In genomic region chr1:38606741-38607140, GRCm38 (mm10) we compare ENCODE assay signal across 9 mouse cellular contexts. TPM values are rescaled to one million over a fixed set of nuclear protein-coding genes. Genes with fewer than 3 reads are reported as not detected.
DNase-seq lines count a peak whose midpoint lies in the region; ATAC-seq and TF ChIP-seq lines count a peak whose summit lies in the region.
"Had no signal": no experiment of that assay in that cellular context is flagged by ENCODE, and none has a peak within 500 bp of the region (broad histone marks: within the 10 kb centered on the region; RNA-seq: fewer than 3 reads in every experiment).

No protein-coding gene starts in this region.

- H3K4me1 ChIP-seq in forebrain, postnatal 0 days (ENCODE audit: insufficient read depth): peaks cover 7% of the 10 kb centered on the region
- peaks cover 41% of the 10 kb centered on the region for H3K4me1 ChIP-seq in limb, embryonic 15.5 days
- H3K4me1 ChIP-seq in kidney, adult 2 months (ENCODE audit: control insufficient read depth, insufficient read depth, low read length): no peaks in the 10 kb centered on the region
- H3K4me1 ChIP-seq: intestine, embryonic 15.5 days had no signal

- no peaks in the 10 kb centered on the region for H3K27me3 ChIP-seq in forebrain, postnatal 0 days (ENCODE audit: insufficient read depth, low read length)
- no peaks in the 10 kb centered on the region for H3K27me3 ChIP-seq in limb, embryonic 15.5 days
- no peaks in the 10 kb centered on the region for H3K27me3 ChIP-seq in kidney, adult 2 months (replicated peaks; ENCODE audit: control insufficient read depth, insufficient read depth, low read length)
- H3K27me3 ChIP-seq: intestine, embryonic 15.5 days had no signal

- H3K9ac ChIP-seq in forebrain, postnatal 0 days: no peak overlapping the region; the same call in 1 of the 2 replicates
- H3K9ac ChIP-seq in limb, embryonic 15.5 days: no peak overlapping the region
- H3K9ac ChIP-seq: intestine, embryonic 15.5 days had no signal

- no peaks in the 10 kb centered on the region for H3K9me3 ChIP-seq in forebrain, postnatal 0 days (ENCODE audit: low read length)
- H3K9me3 ChIP-seq in limb, embryonic 15.5 days: no peaks in the 10 kb centered on the region
- H3K9me3 ChIP-seq: intestine, embryonic 15.5 days had no signal

- H3K4me2 ChIP-seq in forebrain, postnatal 0 days (ENCODE audit: low read depth): no peak overlapping the region
- H3K4me2 ChIP-seq in limb, embryonic 15.5 days: no peak overlapping the region
- H3K4me2 ChIP-seq: intestine, embryonic 15.5 days had no signal

- peak; percentile 45; the same call in 1 of the 2 replicates for ATAC-seq in forebrain, postnatal 0 days
- ATAC-seq in limb, embryonic 15.5 days (ENCODE audit: insufficient number of reproducible peaks, low FRiP score, low TSS enrichment, low read depth): no peak
- ATAC-seq: intestine, embryonic 15.5 days had no signal

- no peak overlapping the region for H3K4me3 ChIP-seq in forebrain, postnatal 0 days (ENCODE audit: low read depth, low read length)
- H3K4me3 ChIP-seq in limb, embryonic 15.5 days: no peak overlapping the region
- no peak overlapping the region for H3K4me3 ChIP-seq in kidney, adult 2 months (ENCODE audit: insufficient read depth, low read depth, low read length)
- H3K4me3 ChIP-seq: intestine, embryonic 15.5 days had no signal

- peak; percentile 19 to 20 for DNase-seq in cerebellum, postnatal 25 days
- DNase-seq in cerebellum, adult 18-20 months: no peak
- no peak for DNase-seq in forebrain, postnatal 0 days
- DNase-seq in retina, embryonic 14.5 days (ENCODE audit: low spot score): peak; percentile 40
- DNase-seq in ovary, postnatal 14 days (ENCODE audit: low spot score): no peak
- DNase-seq in adrenal gland, adult (ENCODE audit: inconsistent age in 2 of 2, low spot score in 1 of 2): no peak
- DNase-seq in kidney, adult 2 months: no peak

- WGBS in forebrain, postnatal 0 days: 16% methylated on average over 4 of the region's 4 CpGs
- 23% methylated on average over 4 of the region's 4 CpGs for WGBS in limb, embryonic 15.5 days
- 80% methylated on average over 4 of the region's 4 CpGs for WGBS in kidney, adult 2 months

- H3K27ac ChIP-seq in forebrain, postnatal 0 days (ENCODE audit: low read depth, low read length): no peak overlapping the region
- H3K27ac ChIP-seq in limb, embryonic 15.5 days: peak overlapping the region; percentile 54
- no peak overlapping the region for H3K27ac ChIP-seq in kidney, adult 2 months (ENCODE audit: insufficient read depth, low read depth, low read length)
- H3K27ac ChIP-seq: intestine, embryonic 15.5 days had no signal

- no peaks in the 10 kb centered on the region for H3K36me3 ChIP-seq in forebrain, postnatal 0 days (ENCODE audit: insufficient read depth)
- H3K36me3 ChIP-seq in limb, embryonic 15.5 days: no peaks in the 10 kb centered on the region
- no peaks in the 10 kb centered on the region for H3K36me3 ChIP-seq in kidney, adult 2 months (ENCODE audit: control insufficient read depth, insufficient read depth, low read length)
- H3K36me3 ChIP-seq: intestine, embryonic 15.5 days had no signal

- TF ChIP-seq CTCF in forebrain, postnatal 0 days (IDR thresholded peaks at IDR 0.05; ENCODE audit: low read depth): no peak
- TF ChIP-seq CTCF in kidney, adult 2 months (conservative IDR thresholded peaks at IDR 0.05; ENCODE audit: insufficient read depth, insufficient read length, low read depth, low read length): no peak

- no peak for TF ChIP-seq POLR2A in kidney, adult 2 months (IDR thresholded peaks at IDR 0.05; ENCODE audit: low read depth, low read length)

RNA-seq across cellular contexts. Expression of gene Aff3, which starts 58.0 kb away (rescaled TPM):
- total RNA-seq in forebrain, postnatal 0 days (2014; rRNA removed): 85.1 and 102 TPM in 2 replicates
- 20.6 and 21.8 TPM in 2 replicates for polyA plus RNA-seq in forebrain, postnatal 0 days (2015; fragmentation: Nextera tagmentation; extraction: Ambion mirVana)
- polyA plus RNA-seq in limb, embryonic 15.5 days (2015; fragmentation: Nextera tagmentation; extraction: Ambion mirVana): 10.1 and 12.0 TPM in 2 replicates
- polyA plus RNA-seq in kidney, adult 2 months (2012; rRNA removed): 1.5 and 2.2 TPM in 2 replicates

Comparison
In these comparisons a context has a peak if more than half of its experiments do, and no peak if none do; other contexts are left out.
1. DNase-seq: peak in cerebellum, postnatal 25 days (2 of 2) and retina, embryonic 14.5 days (single experiment); none in cerebellum, adult 18-20 months (0 of 2), forebrain, postnatal 0 days (single experiment), ovary, postnatal 14 days (single experiment), adrenal gland, adult (0 of 2) and kidney, adult 2 months (single experiment).